Mouse (Mus musculus): ENCODE data around the gene Rps6kl1. TPM values are rescaled to one million over a fixed set of nuclear protein-coding genes. Genes with fewer than 3 reads are reported as not detected.

Gene Rps6kl1
- polyA plus RNA-seq, 1 experiment from 2014 or later = 0.73 TPM

GRCm38 (mm10) chr12:85115678-85116077 lies 35.4 kb downstream of the Rps6kl1 start:
- H3K27ac ChIP-seq = no peak overlapping the region
- no peaks in the 10 kb centered on the region for H3K27me3 ChIP-seq
- no peak for DNase-seq
- H3K9me3 ChIP-seq (replicated peaks) = no peaks in the 10 kb centered on the region
- 84% methylated on average over 7 of the region's 7 CpGs for WGBS (ENCODE audit: insufficient replicate concordance)
- no peak for ATAC-seq (ENCODE audit: low read depth)
- no peak overlapping the region for H3K4me2 ChIP-seq
- no peak overlapping the region for H3K9ac ChIP-seq
- H3K4me1 ChIP-seq (replicated peaks) = peaks cover 49% of the 10 kb centered on the region
- peaks cover 68% of the 10 kb centered on the region for H3K36me3 ChIP-seq
- H3K4me3 ChIP-seq (replicated peaks) = no peak overlapping the region

GRCm38 (mm10) chr12:85113917-85114316 lies 37.1 kb downstream of the Rps6kl1 start:
- no peak overlapping the region for H3K4me3 ChIP-seq (replicated peaks)
- H3K36me3 ChIP-seq = peaks cover 51% of the 10 kb centered on the region
- H3K27ac ChIP-seq = no peak overlapping the region
- WGBS (ENCODE audit: insufficient replicate concordance) = 79% methylated on average over 3 of the region's 3 CpGs
- DNase-seq = no peak
- H3K4me2 ChIP-seq = peak overlapping the region; percentile 83
- no peak for ATAC-seq (ENCODE audit: low read depth)
- no peaks in the 10 kb centered on the region for H3K9me3 ChIP-seq (replicated peaks)
- peaks cover 61% of the 10 kb centered on the region for H3K4me1 ChIP-seq (replicated peaks)
- H3K27me3 ChIP-seq = no peaks in the 10 kb centered on the region
- peak overlapping the region; percentile 97; the same call in 1 of the 2 replicates for H3K9ac ChIP-seq

GRCm38 (mm10) chr12:85113337-85113736 lies 37.7 kb downstream of the Rps6kl1 start:
- DNase-seq (no peak), ATAC-seq (ENCODE audit: low read depth) (no peak)
- Histone ChIP-seq H3K4me2 (peak overlapping the region; percentile 83), H3K9ac (peak overlapping the region; percentile 97), H3K36me3 (peaks cover 45% of the 10 kb centered on the region), H3K4me3 (replicated peaks) (peak overlapping the region; percentile 99; the same call in 1 of the 2 replicates), H3K27ac (peak overlapping the region; percentile 91), H3K9me3 (replicated peaks) (no peaks in the 10 kb centered on the region), H3K4me1 (replicated peaks) (peaks cover 64% of the 10 kb centered on the region), H3K27me3 (no peaks in the 10 kb centered on the region)
- 87% methylated on average over 3 of the region's 3 CpGs for WGBS (ENCODE audit: insufficient replicate concordance)

- H3K9ac ChIP-seq = peak overlapping the region; percentile 97
- H3K27me3 ChIP-seq = no peaks in the 10 kb centered on the region
- peaks cover 64% of the 10 kb centered on the region for H3K4me1 ChIP-seq (replicated peaks)
- no peak for DNase-seq
- 61% methylated on average over 7 of the region's 7 CpGs for WGBS (ENCODE audit: insufficient replicate concordance)
- H3K4me3 ChIP-seq (replicated peaks) = peak overlapping the region; percentile 99
- no peaks in the 10 kb centered on the region for H3K9me3 ChIP-seq (replicated peaks)
- H3K36me3 ChIP-seq = peaks cover 38% of the 10 kb centered on the region
- peak; percentile 23; the same call in 1 of the 2 replicates for ATAC-seq (ENCODE audit: low read depth)
- peak overlapping the region; percentile 91 for H3K27ac ChIP-seq
- H3K4me2 ChIP-seq = peak overlapping the region; percentile 83
Observed at GRCm38 (mm10) chr12:85112550-85113251, 38.4 kb downstream of the Rps6kl1 start.

- Histone ChIP-seq H3K9ac (peak within 1 kb of the TSS; percentile 97), H3K27me3 (no peaks in the 10 kb centered on the region), H3K27ac (peak within 1 kb of the TSS; percentile 91), H3K4me2 (peak within 1 kb of the TSS; percentile 83), H3K4me3 (replicated peaks) (peak within 1 kb of the TSS; percentile 99), H3K4me1 (replicated peaks) (peaks cover 60% of the 10 kb centered on the region), H3K36me3 (peaks cover 24% of the 10 kb centered on the region), H3K9me3 (replicated peaks) (no peaks in the 10 kb centered on the region)
- ATAC-seq (ENCODE audit: low read depth) (peak; percentile 93), DNase-seq (peak; percentile 85)
- under 1% methylated on average over 83 of the region's 83 CpGs for WGBS (ENCODE audit: insufficient replicate concordance)
Observed at GRCm38 (mm10) chr12:85110698-85111592, 40.1 kb downstream of the Rps6kl1 start, which contains the start of the genes Prox2 and Dlst. Prox2 (minus strand) TSS chr12:85110759. Dlst (plus strand) TSS chr12:85110833.

GRCm38 (mm10) chr12:85110011-85110697 lies 40.9 kb downstream of the Rps6kl1 start:
- peak overlapping the region; percentile 97 for H3K9ac ChIP-seq
- ATAC-seq (ENCODE audit: low read depth) (peak; percentile 44), DNase-seq (peak; percentile 28)
- 12% methylated on average over 18 of the region's 18 CpGs for WGBS (ENCODE audit: insufficient replicate concordance)
- no peaks in the 10 kb centered on the region for H3K27me3 ChIP-seq
- peak overlapping the region; percentile 83 for H3K4me2 ChIP-seq
- peak overlapping the region; percentile 99 for H3K4me3 ChIP-seq (replicated peaks)
- H3K9me3 ChIP-seq (replicated peaks) = no peaks in the 10 kb centered on the region
- peaks cover 16% of the 10 kb centered on the region for H3K36me3 ChIP-seq
- H3K27ac ChIP-seq = peak overlapping the region; percentile 91
- peaks cover 57% of the 10 kb centered on the region for H3K4me1 ChIP-seq (replicated peaks)

- ATAC-seq (ENCODE audit: low read depth) (no peak), DNase-seq (no peak)
- Histone ChIP-seq H3K36me3 (0 out of 2 replicates have a peak, but pooled peaks cover 9% of the 10 kb centered on the region), H3K27ac (peak overlapping the region; percentile 91), H3K4me3 (replicated peaks) (peak overlapping the region; percentile 99), H3K4me1 (replicated peaks) (peaks cover 51% of the 10 kb centered on the region), H3K4me2 (peak overlapping the region; percentile 83), H3K27me3 (no peaks in the 10 kb centered on the region), H3K9ac (peak overlapping the region; percentile 97), H3K9me3 (replicated peaks) (no peaks in the 10 kb centered on the region)
- WGBS (ENCODE audit: insufficient replicate concordance) = 75% methylated on average over 4 of the region's 4 CpGs
Observed at GRCm38 (mm10) chr12:85109426-85109825, 41.6 kb downstream of the Rps6kl1 start.

- no peak overlapping the region for H3K4me3 ChIP-seq (replicated peaks)
- H3K36me3 ChIP-seq = 0 out of 2 replicates have a peak, but pooled peaks cover 8% of the 10 kb centered on the region
- H3K27me3 ChIP-seq = no peaks in the 10 kb centered on the region
- no peak overlapping the region for H3K4me2 ChIP-seq
- H3K4me1 ChIP-seq (replicated peaks) = peaks cover 45% of the 10 kb centered on the region
- H3K27ac ChIP-seq = no peak overlapping the region; the same call in 1 of the 2 replicates
- no peak for ATAC-seq (ENCODE audit: low read depth)
- H3K9ac ChIP-seq = no peak overlapping the region
- 54% methylated on average over 3 of the region's 3 CpGs for WGBS (ENCODE audit: insufficient replicate concordance)
- no peak for DNase-seq
- H3K9me3 ChIP-seq (replicated peaks) = no peaks in the 10 kb centered on the region
Observed at GRCm38 (mm10) chr12:85108643-85109042, 42.4 kb downstream of the Rps6kl1 start.

- H3K36me3 ChIP-seq = no peaks in the 10 kb centered on the region
- peak overlapping the region; percentile 34; the same call in 1 of the 2 replicates for H3K4me2 ChIP-seq
- no peak overlapping the region for H3K9ac ChIP-seq
- no peak for DNase-seq
- no peak overlapping the region for H3K27ac ChIP-seq
- WGBS (ENCODE audit: insufficient replicate concordance) = 8% methylated on average over 8 of the region's 8 CpGs
- peaks cover 28% of the 10 kb centered on the region for H3K4me1 ChIP-seq (replicated peaks)
- H3K27me3 ChIP-seq = no peaks in the 10 kb centered on the region
- H3K9me3 ChIP-seq (replicated peaks) = no peaks in the 10 kb centered on the region
- ATAC-seq (ENCODE audit: low read depth) = no peak
- no peak overlapping the region for H3K4me3 ChIP-seq (replicated peaks)
Observed at GRCm38 (mm10) chr12:85106292-85106691, 44.8 kb downstream of the Rps6kl1 start.

- Histone ChIP-seq H3K4me3 (replicated peaks) (no peak overlapping the region), H3K36me3 (no peaks in the 10 kb centered on the region), H3K27me3 (no peaks in the 10 kb centered on the region), H3K4me2 (no peak overlapping the region), H3K9ac (no peak overlapping the region), H3K9me3 (replicated peaks) (no peaks in the 10 kb centered on the region), H3K27ac (no peak overlapping the region), H3K4me1 (replicated peaks) (peaks cover 25% of the 10 kb centered on the region)
- 77% methylated on average over 8 of the region's 8 CpGs for WGBS (ENCODE audit: insufficient replicate concordance)
- no peak for DNase-seq
- ATAC-seq (ENCODE audit: low read depth) = no peak
Observed at GRCm38 (mm10) chr12:85104789-85105188, 46.3 kb downstream of the Rps6kl1 start.

- Histone ChIP-seq H3K9me3 (replicated peaks) (no peaks in the 10 kb centered on the region), H3K36me3 (no peaks in the 10 kb centered on the region), H3K27me3 (no peaks in the 10 kb centered on the region), H3K27ac (no peak overlapping the region), H3K9ac (no peak overlapping the region), H3K4me3 (replicated peaks) (no peak overlapping the region), H3K4me1 (replicated peaks) (peaks cover 13% of the 10 kb centered on the region), H3K4me2 (no peak overlapping the region)
- no peak for ATAC-seq (ENCODE audit: low read depth)
- WGBS (ENCODE audit: insufficient replicate concordance) = 71% methylated on average over 8 of the region's 8 CpGs
- DNase-seq = no peak
Observed at GRCm38 (mm10) chr12:85103096-85103495, 48.0 kb downstream of the Rps6kl1 start.

Measured in liver, embryonic 13.5 days (tissue).